Mouse (Mus musculus): Measurements from ENCODE around the gene Il18bp.

- TF ChIP-seq MYB (IDR thresholded peaks at IDR 0.05; ENCODE audit: low read depth, low read length) (no peak), ZC3H11A (IDR thresholded peaks at IDR 0.05; ENCODE audit: low read depth, low read length) (no peak), CHD1 (IDR thresholded peaks at IDR 0.05; ENCODE audit: low read depth, low read length) (no peak), CHD2 (IDR thresholded peaks at IDR 0.05; ENCODE audit: low read length) (no peak)
Observed at GRCm38 (mm10) chr7:101971721-101972120, 46.8 kb downstream of the Il18bp start.
